Mouse (Mus musculus) heart, embryonic 11.5 days (tissue): ENCODE data around the gene Rnft1. TPM values are rescaled to one million over a fixed set of nuclear protein-coding genes. Genes with fewer than 3 reads are reported as not detected.

ENCODE experiments used
- ATAC-seq: fragments of 200-750 bp; cut with Nextera tagmentation; replicated peaks from 2 replicates; pipeline ENCODE4 v1.8.0; 2017; ENCODE audit warnings: moderate library complexity; ENCODE audit not compliant: insufficient number of reproducible peaks, low FRiP score, low TSS enrichment
- H3K27ac ChIP-seq: fragments of 300-500 bp; sonication (generic); 2 replicates; pipeline ENCODE4 v1.5.1; 2014; ENCODE audit warnings: mild to moderate bottlenecking, low read depth, low read length
- H3K27me3 ChIP-seq: fragments of 300-500 bp; sonication (generic); 2 replicates; pipeline ENCODE4 v1.6.1; 2014; ENCODE audit warnings: mild to moderate bottlenecking, low read length, mixed read lengths; ENCODE audit not compliant: control insufficient read depth, insufficient read depth
- H3K36me3 ChIP-seq: fragments of 300-500 bp; sonication (generic); 2 replicates; pipeline ENCODE4 v1.6.1; 2014; ENCODE audit warnings: mild to moderate bottlenecking, low read length, moderate library complexity, mixed read lengths; ENCODE audit not compliant: control insufficient read depth, insufficient read depth
- H3K4me1 ChIP-seq: fragments of 300-500 bp; sonication (generic); 2 replicates; pipeline ENCODE4 v1.6.1; 2014; ENCODE audit warnings: low read length; ENCODE audit not compliant: control insufficient read depth, insufficient read depth
- H3K4me2 ChIP-seq: fragments of 300-500 bp; sonication (generic); 2 replicates; pipeline ENCODE4 v1.6.1; 2014; ENCODE audit warnings: mild to moderate bottlenecking, moderate library complexity
- H3K4me3 ChIP-seq: fragments of 300-500 bp; sonication (generic); 2 replicates; pipeline ENCODE4 v1.5.1; 2014; ENCODE audit warnings: low read depth, low read length
- H3K9ac ChIP-seq: fragments of 300-500 bp; sonication (generic); 2 replicates; pipeline ENCODE4 v1.6.1; 2014; ENCODE audit warnings: mild to moderate bottlenecking, low read depth, low read length, moderate library complexity
- H3K9me3 ChIP-seq: fragments of 300-500 bp; sonication (generic); replicated peaks from 2 replicates; pipeline ENCODE4 v1.6.1; 2016; ENCODE audit warnings: low read length; ENCODE audit not compliant: control insufficient read depth
- WGBS: fragments of 180-500 bp; shearing (Covaris S2); extraction: QIAGEN DNeasy Blood & Tissue Kit; methylation state at CpG from one replicate; pipeline ENCODE4 v1.1.7; 2014; ENCODE audit not compliant: insufficient replicate concordance; 5-methylcytosine and 5-hydroxymethylcytosine counted together
- polyA plus RNA-seq: library from polyadenylated mRNA; unstranded; fragments of >200 nt; fragmentation: Nextera tagmentation; extraction: Ambion mirVana; gene quantifications from 2 replicates; pipeline ENCODE4 v1.2.1, GENCODE M21; 2014

Rnft1 gene
- polyA plus RNA-seq, 1 experiment from 2014 or later: 41.5 TPM

DNA sequence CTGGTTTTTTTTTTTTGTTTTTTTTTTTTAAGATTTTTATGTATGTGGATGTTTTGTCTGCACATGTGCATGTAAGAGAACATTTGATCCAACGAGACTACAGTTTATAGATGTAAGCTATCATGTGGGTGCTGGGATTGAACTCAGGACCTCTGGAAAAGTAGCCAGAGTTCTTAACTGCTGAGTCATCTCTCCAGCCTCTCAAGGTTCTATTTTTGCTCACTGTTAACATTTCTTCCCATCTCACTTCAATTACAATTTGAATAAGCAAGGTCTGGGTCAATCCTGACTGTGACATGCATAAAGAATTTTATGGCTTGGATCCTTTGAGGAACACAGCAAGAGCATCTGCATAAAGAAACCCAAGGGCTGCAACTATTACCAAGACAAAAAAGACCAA lies 16.3 kb downstream of the Rnft1 start:
- no peaks in the 10 kb centered on the region for H3K9me3 ChIP-seq
- no peaks in the 10 kb centered on the region for H3K27me3 ChIP-seq
- H3K4me2 ChIP-seq: no peak overlapping the region
- WGBS: 78% methylated on average over 1 of the region's 1 CpGs
- H3K4me3 ChIP-seq: no peak overlapping the region
- no peaks in the 10 kb centered on the region for H3K4me1 ChIP-seq
- ATAC-seq: no peak
- H3K27ac ChIP-seq: no peak overlapping the region
- peaks cover 8% of the 10 kb centered on the region for H3K36me3 ChIP-seq
- no peak overlapping the region for H3K9ac ChIP-seq

DNA sequence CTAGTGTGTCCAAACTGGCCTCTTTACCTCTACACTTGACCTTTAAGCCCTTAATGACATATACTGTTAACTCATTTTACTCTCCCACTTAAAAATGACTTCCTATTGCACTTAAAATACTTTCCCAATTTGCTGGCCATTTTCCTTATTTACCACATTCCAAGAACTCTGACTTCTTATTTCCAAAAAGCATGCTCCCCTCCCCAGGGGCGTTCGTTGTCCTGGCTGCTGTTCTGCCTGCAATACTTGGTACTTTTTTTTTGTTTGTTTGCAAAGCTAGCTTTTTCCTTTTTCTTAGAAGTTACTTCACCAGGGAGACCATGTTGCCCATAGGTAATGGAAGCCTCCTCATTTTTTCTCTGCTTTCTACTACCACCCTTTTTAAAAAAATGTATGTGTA lies 18.7 kb downstream of the Rnft1 start:
- no peaks in the 10 kb centered on the region for H3K9me3 ChIP-seq
- no peak overlapping the region for H3K9ac ChIP-seq
- H3K4me3 ChIP-seq: no peak overlapping the region
- H3K36me3 ChIP-seq: peaks cover 17% of the 10 kb centered on the region
- WGBS: 96% methylated on average over 2 of the region's 2 CpGs
- no peaks in the 10 kb centered on the region for H3K27me3 ChIP-seq
- no peak overlapping the region for H3K4me2 ChIP-seq
- no peaks in the 10 kb centered on the region for H3K4me1 ChIP-seq
- no peak overlapping the region for H3K27ac ChIP-seq
- no peak for ATAC-seq

DNA sequence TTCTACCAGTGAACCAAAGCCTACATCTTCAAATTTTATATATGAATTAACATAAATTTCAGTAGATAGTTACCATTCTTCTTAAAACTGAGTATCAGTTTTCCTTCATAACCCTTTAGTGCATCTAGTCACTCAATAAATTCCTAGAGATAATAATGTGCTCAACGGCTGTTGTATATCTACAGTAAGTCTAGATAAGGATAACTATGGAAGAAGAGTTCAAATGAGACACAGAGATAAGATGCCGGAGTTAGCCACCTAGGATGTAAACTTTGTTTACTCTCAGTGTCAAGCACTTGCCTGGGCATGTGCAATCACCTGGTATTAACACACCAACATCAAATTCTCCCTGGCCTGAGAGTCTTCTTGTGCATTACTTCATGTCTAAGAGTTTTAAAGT lies 22.9 kb downstream of the Rnft1 start:
- Histone ChIP-seq H3K9ac (no peak overlapping the region), H3K36me3 (peaks cover 32% of the 10 kb centered on the region), H3K27ac (no peak overlapping the region), H3K27me3 (no peaks in the 10 kb centered on the region), H3K9me3 (no peaks in the 10 kb centered on the region), H3K4me3 (no peak overlapping the region), H3K4me2 (no peak overlapping the region), H3K4me1 (no peaks in the 10 kb centered on the region)
- WGBS: 45% methylated on average over 2 of the region's 2 CpGs
- ATAC-seq: no peak

DNA sequence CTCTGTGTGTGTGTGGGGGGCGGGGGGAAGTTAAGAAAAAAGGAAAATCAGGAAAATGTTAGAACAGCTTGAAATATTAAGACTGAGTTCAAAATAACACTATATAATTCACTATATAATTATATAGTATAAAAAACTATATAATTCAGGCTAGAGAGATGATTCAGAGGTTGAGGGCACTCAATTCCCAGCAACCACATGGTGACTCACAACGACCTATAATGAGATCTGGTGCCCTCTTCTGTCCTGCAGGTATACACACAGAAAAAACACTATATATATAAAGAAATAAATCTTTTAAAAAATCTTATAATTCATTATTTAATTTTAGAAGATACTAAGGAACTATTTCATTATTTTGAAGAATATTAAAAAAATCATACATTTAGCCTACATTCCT lies 23.5 kb downstream of the Rnft1 start:
- no peak overlapping the region for H3K4me3 ChIP-seq
- H3K4me1 ChIP-seq: no peaks in the 10 kb centered on the region
- H3K4me2 ChIP-seq: no peak overlapping the region
- no peak overlapping the region for H3K27ac ChIP-seq
- no peak for ATAC-seq
- H3K9ac ChIP-seq: no peak overlapping the region
- peaks cover 34% of the 10 kb centered on the region for H3K36me3 ChIP-seq
- no peaks in the 10 kb centered on the region for H3K9me3 ChIP-seq
- no peaks in the 10 kb centered on the region for H3K27me3 ChIP-seq
- WGBS: 85% methylated on average over 2 of the region's 2 CpGs

DNA sequence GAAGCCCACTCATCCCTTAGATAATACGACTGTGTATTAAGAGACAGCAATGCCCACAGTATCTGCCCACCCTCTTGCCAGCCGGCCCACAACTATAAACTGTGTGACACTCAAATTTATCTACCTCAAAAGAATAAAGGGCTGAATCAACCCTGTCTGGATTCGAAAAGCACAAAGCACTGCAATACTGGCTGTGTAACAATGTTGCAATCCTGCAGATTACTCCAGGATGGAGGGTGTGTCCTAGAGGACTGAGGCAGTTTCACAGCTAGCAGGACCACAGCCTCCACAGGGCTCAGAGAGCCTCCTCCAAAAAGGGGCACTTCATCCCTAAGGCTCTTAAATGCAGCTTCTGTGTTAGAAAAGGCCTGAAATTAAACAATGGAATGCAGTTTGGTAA lies 32.2 kb downstream of the Rnft1 start:
- Histone ChIP-seq H3K4me2 (no peak overlapping the region), H3K9me3 (no peaks in the 10 kb centered on the region), H3K4me3 (no peak overlapping the region), H3K4me1 (no peaks in the 10 kb centered on the region), H3K27ac (no peak overlapping the region), H3K9ac (no peak overlapping the region), H3K36me3 (peaks cover 31% of the 10 kb centered on the region), H3K27me3 (no peaks in the 10 kb centered on the region)
- 88% methylated on average over 3 of the region's 3 CpGs for WGBS
- ATAC-seq: no peak

DNA sequence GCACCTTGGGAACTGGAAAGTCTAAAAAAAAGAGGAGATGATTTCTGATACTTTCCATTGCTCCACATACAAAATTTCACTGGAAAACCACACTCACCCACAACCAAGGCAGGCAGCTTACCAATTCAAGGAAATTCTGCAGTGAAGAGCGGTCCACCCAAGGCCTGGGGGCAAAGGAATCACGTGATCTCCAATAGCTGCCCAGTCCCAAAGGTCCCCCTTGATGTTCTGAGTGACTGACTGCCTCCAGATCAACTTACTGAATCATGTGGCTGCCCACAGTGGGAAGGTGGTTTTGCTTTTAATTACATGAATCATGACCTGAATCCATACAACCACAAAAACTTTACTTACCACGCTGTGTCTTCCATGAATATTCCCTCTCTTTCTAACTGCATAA lies 32.8 kb downstream of the Rnft1 start:
- H3K36me3 ChIP-seq: peaks cover 34% of the 10 kb centered on the region
- no peak overlapping the region for H3K27ac ChIP-seq
- no peak overlapping the region for H3K4me2 ChIP-seq
- no peaks in the 10 kb centered on the region for H3K4me1 ChIP-seq
- WGBS: 96% methylated on average over 3 of the region's 3 CpGs
- ATAC-seq: no peak
- H3K27me3 ChIP-seq: no peaks in the 10 kb centered on the region
- no peak overlapping the region for H3K4me3 ChIP-seq
- no peak overlapping the region for H3K9ac ChIP-seq
- no peaks in the 10 kb centered on the region for H3K9me3 ChIP-seq

DNA sequence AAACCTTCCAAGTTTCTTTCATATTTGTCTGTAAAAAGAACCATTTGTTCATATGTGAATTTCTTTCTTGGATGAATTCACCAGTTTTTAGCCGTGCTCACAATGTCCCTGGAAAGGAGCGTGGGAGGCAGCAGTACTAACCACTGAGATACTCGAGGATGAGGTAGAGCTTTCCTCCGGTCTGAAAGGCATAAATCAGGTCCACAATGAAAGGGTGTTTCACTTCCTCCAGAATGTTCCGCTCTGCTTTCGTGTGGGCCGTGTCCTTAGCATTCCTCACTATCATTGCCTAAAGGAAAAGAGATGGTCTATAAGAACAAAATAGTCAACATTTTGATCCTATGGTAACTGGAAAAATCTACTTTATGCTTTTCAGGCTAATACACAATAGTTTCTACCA lies 35.3 kb downstream of the Rnft1 start:
- no peaks in the 10 kb centered on the region for H3K27me3 ChIP-seq
- no peaks in the 10 kb centered on the region for H3K4me1 ChIP-seq
- peaks cover 33% of the 10 kb centered on the region for H3K36me3 ChIP-seq
- H3K4me3 ChIP-seq: no peak overlapping the region
- WGBS: 91% methylated on average over 7 of the region's 7 CpGs
- H3K9ac ChIP-seq: no peak overlapping the region
- ATAC-seq: no peak
- H3K4me2 ChIP-seq: no peak overlapping the region
- no peaks in the 10 kb centered on the region for H3K9me3 ChIP-seq
- no peak overlapping the region for H3K27ac ChIP-seq

DNA sequence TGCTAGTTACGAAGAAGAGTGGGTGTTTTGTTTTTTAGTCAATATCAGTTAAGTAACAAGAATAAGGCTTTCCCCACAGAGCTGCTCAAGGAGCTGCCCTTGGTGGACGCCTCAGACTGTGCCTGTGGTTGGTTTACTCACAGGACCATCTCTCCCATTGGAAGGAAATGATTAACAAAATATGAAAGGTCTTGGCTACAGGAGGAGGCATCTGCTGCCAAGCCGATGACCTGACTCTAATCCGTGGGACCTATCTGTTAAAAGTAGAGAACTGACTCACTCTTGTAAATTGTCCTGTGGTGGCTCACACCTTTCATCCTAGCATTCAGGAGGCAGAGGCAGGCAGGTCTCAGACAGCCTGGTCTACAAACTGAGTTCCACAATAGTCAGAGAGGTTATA lies 43.1 kb downstream of the Rnft1 start:
- Histone ChIP-seq H3K36me3 (peaks cover 32% of the 10 kb centered on the region), H3K27me3 (no peaks in the 10 kb centered on the region), H3K4me3 (no peak overlapping the region), H3K27ac (no peak overlapping the region), H3K4me1 (no peaks in the 10 kb centered on the region), H3K9me3 (no peaks in the 10 kb centered on the region), H3K9ac (no peak overlapping the region), H3K4me2 (no peak overlapping the region)
- WGBS: 87% methylated on average over 4 of the region's 4 CpGs
- no peak for ATAC-seq

DNA sequence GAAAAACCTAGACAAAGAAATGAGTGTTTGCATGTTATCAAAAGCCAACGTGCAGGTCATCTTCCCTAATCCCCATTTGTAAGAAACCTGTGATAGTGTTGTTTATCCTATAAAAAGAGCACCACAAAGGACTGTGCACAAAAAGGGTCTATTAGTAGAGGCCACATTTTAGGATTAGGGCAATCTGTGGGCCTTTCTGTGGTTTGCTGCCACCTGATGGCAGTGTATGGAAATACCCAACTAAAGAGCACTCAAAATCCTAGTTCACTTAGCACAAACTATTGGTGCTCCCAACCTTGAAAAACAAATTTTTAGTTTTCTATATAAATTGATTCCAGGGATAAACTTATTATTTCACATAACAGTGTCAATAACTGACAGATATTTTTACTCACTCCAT lies 48.4 kb downstream of the Rnft1 start:
- Histone ChIP-seq H3K9me3 (no peaks in the 10 kb centered on the region), H3K4me3 (no peak overlapping the region), H3K27me3 (no peaks in the 10 kb centered on the region), H3K36me3 (peaks cover 16% of the 10 kb centered on the region), H3K4me1 (no peaks in the 10 kb centered on the region), H3K4me2 (no peak overlapping the region), H3K9ac (no peak overlapping the region), H3K27ac (no peak overlapping the region)
- 61% methylated on average over 1 of the region's 1 CpGs for WGBS
- no peak for ATAC-seq
